Mouse (Mus musculus): ENCODE measurements around the gene Carns1. TPM values are rescaled to one million over a fixed set of nuclear protein-coding genes. Genes with fewer than 3 reads are reported as not detected.
"Not testable (repeated sequence)": the region's sequence is repeated elsewhere in the genome, so short reads cannot be mapped to it uniquely, and the experiment has no call there.

Gene Carns1
- total RNA-seq, 2 experiments from 2014 or later = 23.1 to 25.9 TPM

- intact Hi-C loops (cut with DNase I) = no loop called here
- Histone ChIP-seq H3K27ac (no peak overlapping the region), H3K4me3 (no peak overlapping the region)
- peak; percentile 38 for DNase-seq
- TF ChIP-seq CTCF (IDR thresholded peaks at IDR 0.05) = no peak
Measured at GRCm38 (mm10) chr19:4142416-4143173, 32.7 kb downstream of the Carns1 start.

- TF ChIP-seq CTCF (IDR thresholded peaks at IDR 0.05) = no peak
- Histone ChIP-seq H3K4me3 (no peak overlapping the region), H3K27ac (no peak overlapping the region)
- no peak for DNase-seq
- intact Hi-C loops (cut with DNase I) = no loop called here
Measured at GRCm38 (mm10) chr19:4140147-4140546, 35.1 kb downstream of the Carns1 start.

- no peak for DNase-seq
- H3K27ac ChIP-seq = no peak within 1 kb of the TSS
- intact Hi-C loops (cut with DNase I) = no loop called here
- no peak within 1 kb of the TSS for H3K4me3 ChIP-seq
- no peak for TF ChIP-seq CTCF (IDR thresholded peaks at IDR 0.05)
Measured at GRCm38 (mm10) chr19:4139446-4139845, 35.8 kb downstream of the Carns1 start, which contains the start of gene Gpr152. TSS of gene Gpr152 (plus strand) at chr19:4139787.

DNA sequence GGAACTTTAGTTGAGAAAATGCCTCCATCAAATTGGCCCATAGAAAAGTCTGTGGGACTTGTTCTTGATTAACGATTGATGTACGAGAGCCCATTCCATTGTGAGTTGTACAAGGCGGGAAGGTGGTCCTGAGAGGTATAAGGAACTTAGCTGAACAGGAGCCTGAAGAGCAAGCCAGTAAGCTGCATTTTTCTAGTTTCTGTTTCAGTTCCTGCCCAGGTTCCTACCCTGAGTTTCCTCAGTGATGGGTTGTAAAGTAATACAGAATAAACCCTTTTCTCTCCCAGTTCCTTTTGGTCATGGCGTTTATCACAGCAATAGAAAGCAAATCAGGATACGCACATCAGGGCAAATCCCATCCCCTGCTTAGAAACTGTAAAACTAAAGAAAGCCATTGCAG, 37.4 kb downstream of the Carns1 start:
- DNase-seq = no peak
- intact Hi-C loops (cut with DNase I) = no loop called here
- Histone ChIP-seq H3K4me3 (no peak overlapping the region), H3K27ac (no peak overlapping the region)
- no peak for TF ChIP-seq CTCF (IDR thresholded peaks at IDR 0.05)

- intact Hi-C loops (cut with DNase I) = no loop called here
- no peak for DNase-seq
- no peak for TF ChIP-seq CTCF (IDR thresholded peaks at IDR 0.05)
- H3K4me3 ChIP-seq = no peak overlapping the region
- no peak overlapping the region for H3K27ac ChIP-seq
Measured at GRCm38 (mm10) chr19:4136463-4136862, 38.8 kb downstream of the Carns1 start.

GRCm38 (mm10) chr19:4135963-4136345, 39.3 kb downstream of the Carns1 start:
- DNase-seq; intact Hi-C loops (cut with DNase I); H3K4me3 ChIP-seq; H3K27ac ChIP-seq: not testable (repeated sequence)
- peak; percentile 53 for TF ChIP-seq CTCF (IDR thresholded peaks at IDR 0.05)

DNA sequence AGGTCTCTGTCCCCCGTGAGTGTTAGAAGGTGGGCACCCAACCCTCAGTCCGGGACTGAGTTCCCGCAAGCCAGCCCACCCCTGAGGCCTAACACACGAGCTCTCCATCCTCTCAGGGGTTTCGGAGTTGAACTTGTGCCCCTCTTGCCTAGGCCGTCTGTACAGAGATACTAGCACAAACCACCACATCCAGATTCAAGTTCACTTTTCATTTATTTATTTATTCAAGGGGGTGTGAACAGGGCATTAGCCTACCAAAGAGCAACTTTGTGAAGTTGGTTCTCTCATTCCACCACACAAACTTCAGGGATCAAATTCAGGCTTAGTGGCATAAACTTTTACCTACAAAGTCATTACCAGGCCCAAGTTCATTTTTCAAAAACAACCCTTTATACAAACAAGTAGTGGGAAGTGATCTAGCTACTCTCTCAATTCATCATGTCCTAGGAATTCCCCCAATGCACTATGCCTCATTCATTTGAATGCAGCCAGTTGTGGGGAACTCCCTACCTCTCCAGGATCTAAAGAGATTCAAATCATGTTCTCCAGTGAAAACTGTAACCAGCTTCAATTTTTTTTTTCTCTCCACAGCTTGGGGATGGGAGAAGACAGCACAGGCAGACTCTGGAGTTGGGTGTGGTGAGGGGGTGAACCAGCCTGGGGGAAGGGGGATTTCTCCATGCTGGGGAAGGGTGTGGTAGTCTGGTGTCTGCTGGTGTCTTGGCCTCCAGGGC, 39.9 kb downstream of the Carns1 start:
- H3K4me3 ChIP-seq; H3K27ac ChIP-seq; intact Hi-C loops (cut with DNase I); DNase-seq: not testable (repeated sequence)

GRCm38 (mm10) chr19:4134354-4134753, 40.9 kb downstream of the Carns1 start:
- Histone ChIP-seq H3K4me3 (no peak overlapping the region), H3K27ac (no peak overlapping the region)
- intact Hi-C loops (cut with DNase I) = no loop called here
- no peak for TF ChIP-seq CTCF (IDR thresholded peaks at IDR 0.05)
- no peak for DNase-seq

DNA sequence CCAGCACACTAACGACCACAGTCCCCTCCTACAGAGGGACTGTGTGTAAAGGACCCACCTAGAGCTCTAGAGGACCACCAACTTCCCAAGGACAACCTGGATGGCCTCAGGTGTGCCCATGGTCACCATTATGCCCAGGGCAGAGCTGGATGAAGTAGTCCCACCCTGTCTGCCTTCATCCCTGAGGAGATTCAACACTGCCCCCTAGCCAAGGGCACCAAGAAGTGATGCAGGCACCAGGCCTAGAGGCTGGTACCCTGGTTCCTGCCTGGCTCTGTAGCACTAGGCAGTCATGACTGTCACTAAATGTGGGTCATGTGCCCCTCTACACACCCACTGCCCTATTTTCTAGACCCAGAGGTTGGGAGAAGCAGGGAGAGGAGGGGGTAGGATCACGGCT, 43.5 kb downstream of the Carns1 start:
- no peak for TF ChIP-seq CTCF (IDR thresholded peaks at IDR 0.05)
- DNase-seq = no peak
- intact Hi-C loops (cut with DNase I) = no loop called here
- Histone ChIP-seq H3K4me3 (no peak overlapping the region), H3K27ac (no peak overlapping the region)

- DNase-seq = no peak
- H3K4me3 ChIP-seq = no peak overlapping the region
- intact Hi-C loops (cut with DNase I) = no loop called here
- H3K27ac ChIP-seq = no peak overlapping the region
- no peak for TF ChIP-seq CTCF (IDR thresholded peaks at IDR 0.05)
Measured at GRCm38 (mm10) chr19:4131075-4131474, 44.2 kb downstream of the Carns1 start.

DNA sequence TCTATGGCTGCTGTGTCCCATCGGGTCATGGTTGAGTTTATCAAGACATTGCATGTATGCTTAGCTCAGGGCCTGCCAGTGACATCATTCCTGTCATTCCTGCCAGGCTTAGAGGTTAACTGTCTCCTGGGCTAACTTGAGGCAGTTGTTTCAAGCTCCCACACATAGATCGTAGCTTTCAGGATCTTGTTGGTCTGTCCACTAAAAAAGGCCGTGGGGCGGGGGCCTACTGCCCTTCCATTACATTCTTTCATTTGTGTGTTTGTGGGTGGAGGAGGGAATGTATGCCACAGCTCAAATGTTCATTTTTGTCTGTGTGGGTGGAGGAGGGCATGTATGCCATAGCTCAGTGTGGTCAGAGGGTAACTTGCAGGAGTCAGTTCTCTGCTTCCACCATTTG, 45.2 kb downstream of the Carns1 start:
- DNase-seq = no peak
- H3K4me3 ChIP-seq = no peak overlapping the region
- intact Hi-C loops (cut with DNase I) = no loop called here
- TF ChIP-seq CTCF (IDR thresholded peaks at IDR 0.05) = no peak
- peak overlapping the region; percentile 55; the same call in 1 of the 2 replicates for H3K27ac ChIP-seq

- Histone ChIP-seq H3K27ac (peak overlapping the region; percentile 55), H3K4me3 (no peak overlapping the region)
- DNase-seq = no peak
- intact Hi-C loops (cut with DNase I) = loop anchor here (5.0 kb wide), 2 partner anchors 33 to 63 kb away; partner anchors contain the start of genes Ppp1ca, Rps6kb2 and Tbc1d10c
- TF ChIP-seq CTCF (IDR thresholded peaks at IDR 0.05) = no peak
Measured at GRCm38 (mm10) chr19:4129462-4129861, 45.8 kb downstream of the Carns1 start.

- intact Hi-C loops (cut with DNase I) = loop anchor here (5.0 kb wide), 2 partner anchors 35 to 65 kb away; partner anchors contain the start of genes Ppp1ca, Rps6kb2 and Tbc1d10c
- peak overlapping the region; percentile 93 for H3K27ac ChIP-seq
- DNase-seq = no peak
- peak overlapping the region; percentile 96 for H3K4me3 ChIP-seq
- no peak for TF ChIP-seq CTCF (IDR thresholded peaks at IDR 0.05)
Measured at GRCm38 (mm10) chr19:4126759-4127495, 48.4 kb downstream of the Carns1 start.
